Mouse (Mus musculus): ENCODE measurements at regions not wholly inside any gene's neighbourhood (a gene's known extent, or its start where the extent isn't known, plus 50 kb on each side); places are given as distances from the start of the nearest gene placed in this dataset.

DNA sequence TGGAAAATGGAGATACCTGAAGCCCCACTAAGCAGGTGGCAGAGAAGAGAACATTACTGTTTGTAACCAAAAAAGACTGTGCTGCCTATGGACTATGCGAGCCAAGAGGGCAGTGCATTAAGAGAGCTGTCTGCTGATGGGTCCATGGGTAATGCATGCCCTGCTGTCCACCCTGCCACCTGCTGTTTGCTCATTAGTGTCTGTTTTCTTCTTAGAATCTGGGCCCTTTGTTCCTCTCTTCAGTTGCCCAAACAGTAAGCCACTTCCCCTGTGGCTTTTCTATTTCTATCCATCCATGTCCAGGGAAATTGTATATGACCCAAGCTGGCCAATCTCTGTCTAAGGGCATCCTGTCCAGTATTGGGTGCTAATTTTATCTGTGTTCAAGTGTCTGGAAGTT is 901.2 kb upstream of the Fam160b2 start:
- DNase-seq (ENCODE audit: low spot score): no peak
- no peak overlapping the region for H3K4me3 ChIP-seq (ENCODE audit: low read depth, low read length)
- H3K9ac ChIP-seq (replicated peaks; ENCODE audit: low read depth): no peak overlapping the region
- H3K4me1 ChIP-seq (ENCODE audit: insufficient read depth, low read depth, low read length): no peaks in the 10 kb centered on the region
- no peak overlapping the region for H3K27ac ChIP-seq (ENCODE audit: low read length)
- TF ChIP-seq EP300 (IDR thresholded peaks at IDR 0.05): no peak
- TF ChIP-seq CTCF (IDR thresholded peaks at IDR 0.05): no peak
- no peaks in the 10 kb centered on the region for H3K9me3 ChIP-seq (ENCODE audit: low read length)
- H3K27me3 ChIP-seq (replicated peaks; ENCODE audit: insufficient read depth, low read length): no peaks in the 10 kb centered on the region
- no peaks in the 10 kb centered on the region for H3K36me3 ChIP-seq (ENCODE audit: insufficient read depth, low read length)
- ATAC-seq: no peak
- no peak overlapping the region for H3K4me2 ChIP-seq (replicated peaks; ENCODE audit: low read depth, low read length)
- 53% methylated on average over 1 of the region's 1 CpGs for WGBS

DNA sequence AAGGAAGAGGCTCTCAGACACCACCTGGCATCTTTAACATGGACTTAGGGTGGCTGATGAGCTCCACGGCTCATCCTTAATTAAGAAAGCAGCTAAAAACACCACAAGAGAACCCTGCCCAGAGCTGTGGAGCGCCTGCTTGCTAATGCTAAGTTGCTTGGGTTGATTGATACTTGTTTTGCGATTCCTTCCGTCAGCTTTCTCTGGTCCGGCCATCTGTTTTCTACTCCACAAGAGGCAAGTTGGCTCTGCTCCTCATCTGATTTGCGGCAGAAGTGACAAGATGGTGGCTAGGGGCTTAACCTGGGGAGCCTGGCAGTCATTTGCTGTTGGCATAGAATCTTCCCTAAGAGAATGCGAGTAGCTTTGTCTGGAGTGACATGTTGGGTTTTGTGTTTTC is 891.6 kb upstream of the Fam160b2 start:
- no peak overlapping the region for H3K4me3 ChIP-seq (ENCODE audit: low read depth, low read length)
- no peak overlapping the region for H3K4me2 ChIP-seq (replicated peaks; ENCODE audit: low read depth, low read length)
- H3K4me1 ChIP-seq (ENCODE audit: insufficient read depth, low read depth, low read length): no peaks in the 10 kb centered on the region
- ATAC-seq (no peak), DNase-seq (ENCODE audit: low spot score) (no peak)
- no peaks in the 10 kb centered on the region for H3K9me3 ChIP-seq (ENCODE audit: low read length)
- no peaks in the 10 kb centered on the region for H3K36me3 ChIP-seq (ENCODE audit: insufficient read depth, low read length)
- no peaks in the 10 kb centered on the region for H3K27me3 ChIP-seq (replicated peaks; ENCODE audit: insufficient read depth, low read length)
- no peak overlapping the region for H3K27ac ChIP-seq (ENCODE audit: low read length)
- WGBS: 68% methylated on average over 7 of the region's 7 CpGs
- no peak overlapping the region for H3K9ac ChIP-seq (replicated peaks; ENCODE audit: low read depth)
- TF ChIP-seq CTCF (IDR thresholded peaks at IDR 0.05): no peak
- TF ChIP-seq EP300 (IDR thresholded peaks at IDR 0.05): no peak

DNA sequence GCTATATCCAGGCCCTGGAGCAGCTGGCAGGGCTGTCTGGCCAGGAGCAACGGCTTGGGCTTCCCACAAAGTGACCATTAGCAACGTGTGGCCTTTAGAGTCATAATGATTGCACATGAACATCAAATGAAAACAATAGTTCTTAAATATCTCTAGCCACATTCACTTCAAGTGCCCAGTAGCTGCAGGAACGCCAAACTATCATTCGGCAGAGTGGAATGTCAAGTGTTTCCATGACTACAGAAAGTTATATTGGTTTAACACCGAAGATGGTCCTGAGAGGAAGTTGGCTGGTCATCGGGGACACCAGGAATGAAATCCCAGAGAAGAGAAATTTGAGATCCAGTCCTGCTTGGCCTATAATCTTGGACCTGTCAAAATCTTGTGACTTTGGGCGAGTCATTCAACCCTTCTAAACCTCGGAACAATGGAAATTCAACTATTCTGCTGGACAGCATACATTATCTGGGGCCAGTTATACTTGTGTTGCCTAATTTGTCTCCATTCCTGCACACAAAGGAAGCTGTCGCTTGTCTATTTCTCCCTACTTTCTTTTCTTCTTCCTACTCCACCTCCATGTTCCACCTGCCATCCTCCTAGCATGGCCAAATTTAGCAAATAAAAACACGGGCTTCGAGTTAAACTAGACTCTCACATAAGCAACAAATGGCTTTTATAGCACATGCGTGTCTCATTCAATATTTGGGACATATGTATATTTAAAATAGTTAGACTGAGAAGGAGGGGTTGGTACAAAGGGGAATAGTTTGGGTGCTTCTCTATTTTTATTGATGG is 886.7 kb upstream of the Fam160b2 start:
- Histone ChIP-seq H3K4me2 (replicated peaks; ENCODE audit: low read depth, low read length) (no peak overlapping the region), H3K4me3 (ENCODE audit: low read depth, low read length) (no peak overlapping the region), H3K27me3 (replicated peaks; ENCODE audit: insufficient read depth, low read length) (no peaks in the 10 kb centered on the region), H3K9me3 (ENCODE audit: low read length) (no peaks in the 10 kb centered on the region), H3K9ac (replicated peaks; ENCODE audit: low read depth) (no peak overlapping the region), H3K36me3 (ENCODE audit: insufficient read depth, low read length) (no peaks in the 10 kb centered on the region), H3K4me1 (ENCODE audit: insufficient read depth, low read depth, low read length) (no peaks in the 10 kb centered on the region), H3K27ac (ENCODE audit: low read length) (no peak overlapping the region)
- ATAC-seq (no peak), DNase-seq (ENCODE audit: low spot score) (no peak)
- no peak for TF ChIP-seq CTCF (IDR thresholded peaks at IDR 0.05)
- no peak for TF ChIP-seq EP300 (IDR thresholded peaks at IDR 0.05)
- 69% methylated on average over 12 of the region's 12 CpGs for WGBS

DNA sequence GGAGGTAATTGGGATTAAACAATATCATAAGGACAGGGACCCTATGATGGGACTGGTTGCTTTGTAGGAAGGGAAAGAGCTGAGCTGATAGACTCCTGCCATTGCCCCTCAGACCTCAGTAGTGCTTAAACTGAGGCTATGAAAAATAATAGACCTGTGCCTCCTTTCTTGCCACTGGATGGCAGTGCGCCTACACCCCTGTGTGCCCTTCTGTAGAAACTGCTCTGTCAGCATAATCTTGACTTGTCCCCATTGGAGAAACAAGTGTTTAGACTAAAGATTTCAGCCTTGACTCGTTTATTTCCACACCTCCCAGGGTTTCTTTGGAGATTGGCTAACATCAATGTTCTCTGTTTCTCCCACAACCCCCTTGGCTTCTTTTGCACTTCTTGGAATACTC is 876.0 kb upstream of the Fam160b2 start:
- H3K27ac ChIP-seq (ENCODE audit: low read length): no peak overlapping the region
- H3K27me3 ChIP-seq (replicated peaks; ENCODE audit: insufficient read depth, low read length): no peaks in the 10 kb centered on the region
- no peak overlapping the region for H3K4me3 ChIP-seq (ENCODE audit: low read depth, low read length)
- H3K4me2 ChIP-seq (replicated peaks; ENCODE audit: low read depth, low read length): no peak overlapping the region
- WGBS: 27% methylated on average over 2 of the region's 2 CpGs
- DNase-seq (ENCODE audit: low spot score): no peak
- H3K36me3 ChIP-seq (ENCODE audit: insufficient read depth, low read length): no peaks in the 10 kb centered on the region
- no peaks in the 10 kb centered on the region for H3K9me3 ChIP-seq (ENCODE audit: low read length)
- H3K4me1 ChIP-seq (ENCODE audit: insufficient read depth, low read depth, low read length): no peaks in the 10 kb centered on the region
- ATAC-seq: no peak
- H3K9ac ChIP-seq (replicated peaks; ENCODE audit: low read depth): no peak overlapping the region
- TF ChIP-seq CTCF (IDR thresholded peaks at IDR 0.05) (peak; percentile 40), EP300 (IDR thresholded peaks at IDR 0.05) (no peak)

DNA sequence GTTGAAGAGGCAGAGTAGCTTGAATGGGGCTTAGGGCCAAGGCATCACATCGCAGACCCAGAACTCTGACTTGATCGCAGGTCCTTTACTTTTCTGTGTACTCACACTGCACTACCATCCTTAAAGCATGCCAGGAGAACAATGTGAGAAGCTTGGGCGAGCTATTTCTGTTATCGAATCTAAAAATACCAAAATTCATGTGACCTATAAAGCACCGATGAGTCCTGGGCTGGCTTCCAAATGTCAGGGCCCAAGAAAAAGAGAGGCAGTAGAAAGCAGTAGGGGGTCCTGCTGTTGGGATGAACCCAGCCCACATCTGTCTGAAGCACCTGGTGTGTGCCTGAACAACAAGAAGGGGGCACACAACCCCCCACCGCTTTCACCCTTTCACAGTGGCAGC is 874.3 kb upstream of the Fam160b2 start:
- TF ChIP-seq CTCF (IDR thresholded peaks at IDR 0.05) (no peak), EP300 (IDR thresholded peaks at IDR 0.05) (no peak)
- ATAC-seq (no peak), DNase-seq (ENCODE audit: low spot score) (no peak)
- H3K27me3 ChIP-seq (replicated peaks; ENCODE audit: insufficient read depth, low read length): no peaks in the 10 kb centered on the region
- H3K9me3 ChIP-seq (ENCODE audit: low read length): no peaks in the 10 kb centered on the region
- no peaks in the 10 kb centered on the region for H3K4me1 ChIP-seq (ENCODE audit: insufficient read depth, low read depth, low read length)
- H3K4me3 ChIP-seq (ENCODE audit: low read depth, low read length): no peak overlapping the region
- 71% methylated on average over 6 of the region's 6 CpGs for WGBS
- no peaks in the 10 kb centered on the region for H3K36me3 ChIP-seq (ENCODE audit: insufficient read depth, low read length)
- H3K4me2 ChIP-seq (replicated peaks; ENCODE audit: low read depth, low read length): no peak overlapping the region
- H3K27ac ChIP-seq (ENCODE audit: low read length): no peak overlapping the region
- H3K9ac ChIP-seq (replicated peaks; ENCODE audit: low read depth): no peak overlapping the region

DNA sequence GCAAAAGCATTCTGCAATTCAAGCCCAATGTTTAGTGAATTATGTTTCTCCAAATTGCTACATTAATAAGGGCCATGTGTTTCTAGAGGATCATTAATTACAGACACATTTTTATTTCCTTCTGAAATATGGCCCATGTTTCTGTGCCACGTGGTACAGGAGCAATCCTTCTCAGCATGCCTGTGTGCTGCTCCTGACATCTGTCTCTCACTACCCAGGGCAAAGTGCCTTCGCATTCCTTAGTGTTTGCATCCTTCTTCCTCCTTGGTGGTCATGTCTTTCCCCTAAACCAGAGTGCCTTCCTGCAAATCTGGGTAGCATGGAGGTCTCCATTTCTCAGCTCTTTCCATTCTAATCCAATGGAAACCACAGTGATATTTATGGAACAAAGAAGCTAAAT is 832.7 kb upstream of the Fam160b2 start:
- Histone ChIP-seq H3K4me3 (ENCODE audit: low read depth, low read length) (no peak overlapping the region), H3K27me3 (replicated peaks; ENCODE audit: insufficient read depth, low read length) (no peaks in the 10 kb centered on the region), H3K9me3 (ENCODE audit: low read length) (no peaks in the 10 kb centered on the region), H3K36me3 (ENCODE audit: insufficient read depth, low read length) (no peaks in the 10 kb centered on the region), H3K9ac (replicated peaks; ENCODE audit: low read depth) (no peak overlapping the region), H3K4me2 (replicated peaks; ENCODE audit: low read depth, low read length) (no peak overlapping the region), H3K27ac (ENCODE audit: low read length) (no peak overlapping the region), H3K4me1 (ENCODE audit: insufficient read depth, low read depth, low read length) (no peaks in the 10 kb centered on the region)
- DNase-seq (ENCODE audit: low spot score) (no peak), ATAC-seq (no peak)
- WGBS: 51% methylated on average over 2 of the region's 2 CpGs
- TF ChIP-seq CTCF (IDR thresholded peaks at IDR 0.05) (no peak), EP300 (IDR thresholded peaks at IDR 0.05) (no peak)

Data from lung, postnatal 0 days (tissue).